Mouse (Mus musculus) right cerebral cortex, postnatal 14 days (tissue): ENCODE data around the gene Lao1.
"Not testable (repeated sequence)": the region's sequence is repeated elsewhere in the genome, so short reads cannot be mapped to it uniquely, and the experiment has no call there.

ENCODE experiments used
- DNase-seq: peaks from one replicate; pipeline ENCODE4 v3.0.0; 2022

The Lao1 gene

GRCm38 (mm10) chr4:118961141-118961628, at the start of gene Lao1:
TSS of gene Lao1 (plus strand) at chr4:118961578.
- no peak for DNase-seq

DNA sequence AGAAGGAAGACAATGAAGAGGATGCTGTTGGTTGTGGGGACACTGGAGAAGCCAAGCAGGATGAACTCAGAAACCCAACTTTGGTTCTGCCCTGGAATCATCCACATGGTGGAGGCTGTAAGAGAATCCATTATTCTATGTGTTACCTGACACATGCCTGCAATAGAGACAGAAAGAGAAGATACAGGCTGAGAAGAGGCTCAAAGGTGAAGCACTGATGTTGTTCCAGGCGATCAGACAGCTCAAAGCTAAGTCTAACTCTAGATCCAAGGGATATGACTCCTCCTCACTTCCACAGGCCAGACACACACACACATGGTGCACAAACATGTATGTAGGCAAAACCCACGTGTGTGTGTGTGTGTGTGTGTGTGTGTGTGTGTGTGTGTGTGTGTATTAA, 44.0 kb upstream of the Lao1 start, which contains the start of gene Olfr1329:
Gene Olfr1329, minus strand, starts transcription at position 101 of the 400 bp plus-strand sequence.
- DNase-seq, result not testable (repeated sequence)

GRCm38 (mm10) chr4:118931326-118931725, 30.1 kb upstream of the Lao1 start:
- DNase-seq, result not testable (repeated sequence)

- DNase-seq, result no peak
Measured at GRCm38 (mm10) chr4:118938512-118938911, 22.9 kb upstream of the Lao1 start, which contains the start of gene Olfr1328. TSS of gene Olfr1328 (minus strand) at chr4:118938612.

DNA sequence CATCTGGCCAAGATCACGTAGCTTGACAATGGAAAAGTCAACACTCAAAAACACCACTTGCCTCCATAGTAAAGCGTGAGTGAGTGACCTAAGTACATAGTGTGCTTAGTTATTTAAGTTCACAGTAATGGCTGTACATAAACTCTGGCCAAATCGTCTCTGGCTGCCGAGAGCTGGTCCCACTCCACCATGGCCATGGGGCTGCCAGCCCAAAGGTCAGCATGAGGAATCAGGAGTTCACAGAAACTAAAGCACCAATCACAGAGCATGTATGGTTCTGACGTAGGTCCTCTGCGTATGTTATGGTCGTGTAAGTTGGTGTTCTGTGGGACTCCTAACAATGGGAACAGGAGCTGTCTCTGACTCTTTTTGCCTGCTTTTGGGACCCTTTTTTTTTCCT, 2.6 kb upstream of the Lao1 start:
- DNase-seq, result no peak

GRCm38 (mm10) chr4:118967711-118968110, 6.3 kb downstream of the Lao1 start:
- DNase-seq, result no peak

DNA sequence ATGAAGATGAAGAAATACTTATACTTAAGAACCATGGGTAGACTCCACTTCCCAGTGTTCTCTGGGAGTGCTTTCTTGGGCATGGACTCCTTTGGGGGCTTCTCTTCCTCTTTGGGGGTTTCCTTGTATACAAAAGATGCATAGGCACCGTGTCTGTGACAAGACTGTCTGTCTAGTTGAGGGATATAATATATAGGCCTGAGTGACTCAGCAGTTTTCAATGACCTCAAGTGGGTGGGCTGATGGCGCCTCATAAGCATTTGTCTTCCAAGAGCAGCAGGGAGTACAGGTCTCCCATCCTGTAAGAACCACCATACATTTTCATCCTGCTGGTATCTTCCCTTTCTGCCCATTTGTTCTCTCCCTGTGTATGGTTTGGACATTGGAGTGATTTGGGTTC, 11.9 kb downstream of the Lao1 start:
- DNase-seq, result no peak

GRCm38 (mm10) chr4:118985291-118985690, 23.9 kb downstream of the Lao1 start:
- no peak for DNase-seq

DNA sequence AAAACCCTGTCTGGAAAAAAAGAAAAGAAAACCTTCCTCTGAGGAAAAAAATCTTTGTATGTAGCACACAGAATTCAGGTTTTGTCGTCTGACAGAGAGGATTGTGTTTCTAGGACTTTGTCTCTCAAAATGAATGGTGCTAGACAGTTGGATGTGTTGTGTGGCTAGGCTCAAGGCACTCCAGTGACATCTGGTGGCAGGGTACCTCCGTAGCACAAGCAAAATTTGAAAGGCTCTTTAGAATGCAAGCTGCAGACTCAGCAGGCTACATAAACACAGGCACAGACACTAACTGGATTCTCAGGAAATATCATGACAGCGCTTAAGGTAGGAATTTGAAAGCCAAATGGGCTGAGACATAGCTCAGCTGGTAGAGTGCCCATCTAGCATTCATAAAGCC, 27.2 kb downstream of the Lao1 start:
- DNase-seq, result peak; percentile 33

DNA sequence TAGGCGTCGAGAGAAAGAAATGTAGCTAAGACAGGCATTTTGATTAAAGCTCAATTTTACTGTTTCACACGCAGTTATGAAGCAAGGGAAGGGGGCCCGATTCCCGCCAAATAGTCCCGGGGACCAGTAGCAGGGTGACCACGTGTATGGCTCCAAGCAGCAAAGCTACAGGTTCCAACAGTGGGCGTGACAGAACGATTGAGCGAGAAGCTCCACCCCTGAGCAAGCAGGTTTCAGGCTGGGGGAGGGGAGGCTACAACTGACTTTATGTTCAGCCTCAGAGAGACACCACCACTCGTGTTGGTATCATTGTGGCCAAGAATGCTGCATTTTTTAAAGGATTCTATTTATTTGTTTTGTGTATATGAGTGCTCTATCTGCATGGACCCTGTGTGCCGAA, 28.0 kb downstream of the Lao1 start:
- DNase-seq, result no peak

GRCm38 (mm10) chr4:118991797-118992196, 30.4 kb downstream of the Lao1 start:
- peak; percentile 22 for DNase-seq

- no peak for DNase-seq
Measured at GRCm38 (mm10) chr4:118997127-118997542, 35.8 kb downstream of the Lao1 start.

DNA sequence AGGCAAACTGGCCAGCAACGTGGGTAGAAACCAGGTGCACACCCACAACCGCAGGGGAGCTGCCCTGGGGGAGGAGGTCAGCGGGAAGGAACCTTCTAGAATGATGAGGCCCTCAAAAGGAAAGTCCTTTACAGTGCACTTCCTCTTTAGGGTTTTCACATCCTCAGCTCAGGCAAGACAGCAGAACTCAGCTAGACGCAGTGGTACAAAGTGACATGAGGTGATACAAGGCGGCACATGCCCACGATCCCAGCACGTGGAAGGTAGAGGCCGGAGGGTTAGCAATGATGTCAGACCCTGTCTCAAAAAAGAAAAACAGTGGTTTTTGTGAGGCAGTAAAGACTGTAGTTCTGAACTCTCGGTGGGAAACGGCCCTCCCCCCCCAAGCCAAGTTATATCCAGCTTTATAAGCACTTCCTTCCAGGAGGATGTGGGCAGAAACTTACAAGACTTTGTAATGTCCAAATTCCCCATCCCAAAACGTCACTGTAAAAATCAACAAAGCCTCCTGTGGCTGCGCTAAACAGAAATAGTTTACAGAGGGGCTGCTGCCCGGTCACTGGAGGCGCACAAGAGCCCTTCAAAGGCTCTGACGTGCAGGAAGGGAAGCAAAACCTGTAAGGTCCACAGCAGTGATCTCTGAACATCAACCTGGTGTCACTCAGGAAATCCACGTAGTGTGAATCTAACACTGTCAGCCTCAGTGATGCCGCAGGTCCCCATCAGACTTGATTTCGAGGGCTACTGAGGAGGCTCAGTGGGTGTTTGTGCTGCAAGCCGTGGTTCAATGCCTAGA, 38.5 kb downstream of the Lao1 start:
- DNase-seq, result no peak

GRCm38 (mm10) chr4:119001696-119002095, 40.3 kb downstream of the Lao1 start:
- DNase-seq, result no peak

- DNase-seq, result no peak
Measured at GRCm38 (mm10) chr4:119002512-119002911, 41.1 kb downstream of the Lao1 start.

- no peak for DNase-seq
Measured at GRCm38 (mm10) chr4:119004178-119004577, 42.8 kb downstream of the Lao1 start.

- peak; percentile 96 for DNase-seq
Measured at GRCm38 (mm10) chr4:119004613-119005339, 43.4 kb downstream of the Lao1 start.

- no peak for DNase-seq
Measured at GRCm38 (mm10) chr4:119007602-119008001, 46.2 kb downstream of the Lao1 start.

GRCm38 (mm10) chr4:119008476-119008875, 47.1 kb downstream of the Lao1 start:
- DNase-seq, result no peak

DNA sequence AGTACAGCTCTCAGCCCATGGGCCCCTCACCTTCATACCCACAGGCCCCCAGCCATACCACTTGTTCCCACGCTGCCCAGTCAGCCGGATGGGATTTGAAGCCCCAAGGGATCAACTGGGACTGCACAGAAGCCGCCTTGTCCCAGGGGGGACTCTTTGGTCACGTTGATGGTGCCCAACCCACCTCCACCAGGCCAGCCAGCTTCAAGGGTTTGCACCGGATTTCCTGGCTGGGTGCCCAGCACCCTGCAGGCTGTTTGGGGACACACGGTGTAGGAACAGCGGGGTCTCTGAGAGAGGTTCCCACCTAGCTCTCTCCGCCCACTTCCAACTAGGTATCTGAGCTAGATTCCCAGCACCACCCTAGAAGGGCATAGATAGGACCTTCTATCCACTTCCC, 48.4 kb downstream of the Lao1 start:
- DNase-seq, result no peak

DNA sequence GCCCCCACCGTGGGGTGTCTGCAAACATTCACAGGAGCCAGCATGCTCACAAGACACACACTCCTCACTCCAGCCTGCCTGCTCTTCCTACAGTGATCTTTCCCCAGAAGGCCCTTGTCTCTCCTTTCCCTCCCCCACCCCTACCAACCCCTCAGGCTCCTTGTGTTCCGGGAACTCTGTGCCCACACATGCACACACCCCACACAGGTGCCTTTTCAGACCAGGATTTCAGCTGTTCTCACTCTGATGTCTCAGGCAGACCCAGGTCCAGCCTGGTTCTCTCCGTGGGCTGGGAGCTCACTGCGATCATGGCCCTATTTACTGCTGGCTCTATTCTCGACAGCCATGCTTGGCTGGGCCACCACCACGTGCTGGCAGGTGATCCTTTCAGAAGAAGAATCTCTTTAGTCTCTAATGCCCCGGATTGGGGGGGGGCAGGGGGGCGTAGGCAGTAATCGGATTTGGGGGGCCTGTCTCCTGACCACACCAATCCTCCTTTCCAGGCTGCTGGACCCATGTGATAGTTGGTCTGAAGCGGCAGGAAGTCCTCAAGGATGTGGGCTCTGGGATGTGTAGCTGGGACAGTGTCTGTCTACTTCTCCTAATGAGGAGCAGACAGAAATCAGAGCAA, 49.8 kb downstream of the Lao1 start:
- DNase-seq, result no peak

DNA sequence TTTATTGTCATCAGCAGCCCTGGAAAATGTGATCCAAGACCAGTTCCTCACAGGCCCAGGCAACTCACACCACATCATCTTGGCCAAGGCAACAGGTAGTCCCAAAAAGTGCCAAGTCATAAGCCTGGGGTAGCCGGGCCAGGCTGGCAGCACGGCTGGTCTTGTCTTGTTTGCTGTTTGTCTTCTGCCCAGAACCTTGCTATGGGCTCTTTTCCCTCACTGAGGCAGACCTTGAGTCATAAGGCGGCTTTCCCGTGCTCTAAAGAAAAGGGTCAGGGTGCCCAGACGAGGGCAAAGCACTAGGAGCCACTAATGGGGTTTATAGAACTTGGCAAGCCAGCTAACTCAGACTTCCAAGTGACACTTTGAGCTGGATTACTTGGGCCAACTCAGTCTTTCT, 51.7 kb downstream of the Lao1 start:
- no peak for DNase-seq

GRCm38 (mm10) chr4:119014997-119015396, 53.6 kb downstream of the Lao1 start:
- no peak for DNase-seq
